Mouse (Mus musculus): ENCODE measurements at regions not wholly inside any gene's neighbourhood (a gene's known extent, or its start where the extent isn't known, plus 50 kb on each side); places are given as distances from the start of the nearest gene placed in this dataset.

DNA sequence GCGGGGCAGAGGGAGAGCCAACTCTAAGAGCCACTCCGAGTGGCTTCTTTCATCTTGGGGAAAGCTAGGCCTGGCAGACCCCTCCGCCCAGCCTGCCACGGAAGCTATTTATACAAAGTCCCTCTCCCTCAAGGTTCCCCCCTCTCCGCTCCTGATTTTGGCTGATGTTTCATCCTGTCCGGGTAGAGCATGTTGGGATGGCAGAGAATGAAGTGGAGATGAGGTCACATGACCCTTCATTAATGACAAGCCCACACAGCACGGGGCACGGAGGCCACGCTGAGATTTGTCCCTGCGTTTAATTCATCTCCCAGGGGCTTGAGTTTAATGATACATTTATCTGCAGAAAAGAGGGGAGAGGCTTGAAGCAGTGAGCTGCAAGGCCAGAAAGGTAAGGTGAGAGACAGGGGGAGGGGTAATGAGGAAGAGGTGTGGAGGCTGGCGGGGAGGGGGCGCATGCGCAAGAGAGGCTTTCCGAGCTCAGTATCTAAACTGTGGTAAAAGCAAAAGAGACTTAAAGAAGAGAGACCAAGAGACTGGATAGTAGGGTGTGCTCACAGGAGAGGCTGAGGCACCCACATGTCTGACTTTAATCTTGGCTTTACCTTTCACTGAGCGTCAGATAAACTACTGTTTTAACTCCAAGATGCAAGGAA, 111.7 kb downstream of the Chst1 start:
- no peak for DNase-seq

- DNase-seq, result peak; percentile 2
These were observed 113.0 kb downstream of the Chst1 start for GRCm38 (mm10) chr2:92712266-92713144.

DNA sequence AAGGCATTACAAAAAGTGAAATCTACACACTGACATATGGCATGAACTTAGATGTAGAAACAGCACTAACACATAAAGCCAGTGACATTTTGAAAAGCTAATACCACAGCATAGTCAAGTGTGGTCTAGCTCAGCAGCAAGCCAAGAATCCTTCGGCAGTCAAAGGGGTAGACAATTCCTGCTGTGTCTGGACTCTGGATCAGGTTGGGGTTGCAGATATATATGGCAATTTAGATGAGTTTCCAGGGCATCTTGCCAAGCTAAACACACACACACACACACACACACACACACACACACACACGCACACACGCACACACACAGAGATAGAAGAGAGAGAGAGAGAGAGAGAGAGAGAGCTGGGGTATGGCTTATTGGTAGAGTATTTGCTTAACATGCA, 118.2 kb downstream of the Chst1 start:
- no peak for DNase-seq

- DNase-seq, result no peak
These were observed 122.4 kb downstream of the Chst1 start for GRCm38 (mm10) chr2:92721951-92722350.

DNA sequence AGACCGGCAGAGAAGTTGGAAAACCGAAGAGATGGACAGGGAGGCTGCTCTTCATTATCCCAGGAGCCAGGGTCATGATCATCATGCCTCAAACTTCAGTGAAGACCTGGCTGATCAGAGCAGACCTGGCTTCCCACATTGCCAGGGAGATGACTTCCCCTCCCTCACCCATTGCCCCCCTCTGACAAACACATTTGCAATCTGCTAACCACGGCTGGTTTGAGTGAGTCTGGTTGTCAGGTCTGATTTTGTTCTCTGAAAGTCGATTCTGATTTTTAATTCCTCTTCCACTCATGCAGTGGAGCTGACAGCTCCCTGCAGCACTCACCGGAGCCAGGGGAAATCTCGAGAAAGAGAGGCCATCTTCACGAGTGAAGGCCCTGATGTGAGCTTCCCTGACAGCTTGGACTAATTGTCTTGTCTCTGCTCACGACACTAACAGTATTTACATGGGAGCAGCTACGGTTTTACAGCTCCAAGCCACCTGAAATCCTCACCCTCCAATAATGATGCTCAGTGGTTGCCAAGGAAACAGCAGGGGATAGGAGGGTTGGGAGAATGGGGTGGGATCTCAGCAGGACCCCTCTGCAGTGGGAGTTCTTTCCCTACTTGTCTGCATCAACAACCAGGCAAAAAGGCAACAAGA, 124.2 kb downstream of the Chst1 start:
- no peak for DNase-seq

GRCm38 (mm10) chr2:92726640-92727039, 127.1 kb downstream of the Chst1 start:
- peak; percentile 24 for DNase-seq

GRCm38 (mm10) chr2:92727241-92727640, 127.7 kb downstream of the Chst1 start:
- DNase-seq, result no peak

DNA sequence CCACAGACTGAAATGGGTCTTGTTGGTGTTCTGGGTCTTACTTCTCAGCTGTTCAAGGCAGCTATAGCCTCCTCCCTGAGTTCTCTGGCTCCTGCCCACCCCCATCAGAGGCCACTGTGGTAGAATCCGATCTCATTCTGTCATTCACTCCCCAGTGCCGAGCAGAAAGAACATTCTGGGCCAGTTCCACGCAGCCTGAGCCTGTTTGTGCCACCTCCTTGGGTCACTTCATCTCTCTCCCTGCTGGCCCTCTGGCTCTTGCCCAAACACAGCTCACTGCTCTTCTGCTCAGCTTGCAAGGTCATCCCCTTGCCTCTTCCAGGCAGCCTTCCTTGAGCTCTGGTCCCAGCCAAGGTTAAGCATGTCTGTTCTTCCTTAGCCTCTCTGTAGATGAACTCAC, 128.9 kb downstream of the Chst1 start:
- no peak for DNase-seq

DNA sequence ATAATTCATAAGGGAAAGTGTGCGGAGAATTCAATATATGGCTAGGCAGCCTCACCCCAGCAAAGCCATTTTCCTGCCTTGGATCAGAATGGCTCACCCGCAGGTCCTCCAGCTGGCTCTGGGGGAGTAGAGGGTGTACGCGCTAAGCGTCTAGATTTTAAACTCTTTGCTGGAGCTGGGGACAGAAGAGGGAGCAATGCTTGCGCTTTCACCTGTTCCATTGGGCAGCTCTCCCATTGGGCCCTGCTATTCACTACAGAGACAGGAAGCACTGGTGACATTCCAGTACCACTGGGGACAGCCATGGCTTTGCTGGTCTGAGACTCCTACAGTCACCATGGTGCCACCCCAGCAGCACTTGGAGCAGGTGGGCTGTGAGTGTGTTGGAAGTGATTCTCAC, 130.9 kb downstream of the Chst1 start:
- DNase-seq, result no peak

DNA sequence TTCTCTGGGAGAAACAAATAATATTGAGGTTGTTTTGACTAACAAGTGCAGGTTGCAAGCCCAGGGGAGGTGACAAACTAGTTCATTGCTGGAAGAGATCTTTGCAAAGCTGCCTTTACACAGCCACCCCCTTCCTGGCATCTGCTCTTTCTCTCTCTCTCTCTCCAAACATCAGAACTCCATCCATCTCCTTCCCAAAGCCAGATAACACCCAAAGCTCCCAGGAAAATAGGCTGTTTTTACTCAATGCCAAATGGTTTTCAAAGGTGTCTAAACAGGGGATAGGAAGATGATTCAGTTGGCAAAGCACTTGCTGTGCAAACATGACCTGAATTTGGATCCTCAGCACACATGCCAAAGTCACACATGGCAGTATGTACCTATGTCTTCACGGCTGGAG, 133.9 kb downstream of the Chst1 start:
- no peak for DNase-seq

- DNase-seq, result no peak
These were observed 136.3 kb downstream of the Chst1 start for GRCm38 (mm10) chr2:92735784-92736183.

- no peak for DNase-seq
These were observed 137.8 kb downstream of the Chst1 start for GRCm38 (mm10) chr2:92737301-92737700.

DNA sequence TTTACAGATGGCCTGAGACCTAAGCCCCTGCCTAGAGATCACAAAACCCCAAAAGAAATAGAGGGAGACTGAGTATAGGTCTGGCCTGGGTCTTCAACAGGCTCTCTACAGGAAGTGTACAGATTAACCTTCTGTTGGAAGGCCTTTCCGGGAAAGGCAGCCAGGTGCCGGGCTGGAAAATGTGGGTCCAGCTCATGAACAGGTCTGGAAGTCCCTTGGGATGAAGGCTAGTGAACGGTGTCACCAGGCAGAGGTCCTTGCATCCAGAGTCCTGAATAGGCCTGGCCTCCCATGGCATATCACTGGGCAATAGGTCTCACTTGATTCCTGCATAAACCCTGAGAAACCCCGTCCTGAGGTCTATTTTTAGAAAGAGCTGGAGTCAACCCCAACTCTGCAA, 140.1 kb downstream of the Chst1 start:
- no peak for DNase-seq

- DNase-seq, result no peak
These were observed 141.3 kb downstream of the Chst1 start for GRCm38 (mm10) chr2:92740776-92741295.

DNA sequence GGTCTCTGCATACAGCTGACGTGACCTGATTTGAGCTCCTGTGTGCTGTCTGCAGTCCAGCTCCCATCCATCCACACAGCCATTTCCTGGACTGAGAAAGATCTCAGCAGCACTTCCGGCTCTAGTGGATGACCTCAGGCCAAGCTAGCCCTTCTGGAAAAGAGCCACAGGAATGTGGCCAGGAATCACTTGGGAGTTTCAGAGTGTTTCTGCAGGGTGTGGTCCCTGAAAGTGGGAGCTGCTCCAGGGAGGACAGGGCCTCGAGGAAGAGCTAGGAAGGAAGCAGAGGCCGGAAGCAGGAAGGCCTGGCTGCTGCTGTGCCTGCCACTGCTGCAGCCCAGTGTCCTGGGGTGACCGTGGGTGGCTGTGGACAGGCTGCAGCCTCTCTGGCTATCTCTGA, 142.5 kb downstream of the Chst1 start:
- DNase-seq, result peak; percentile 92

DNA sequence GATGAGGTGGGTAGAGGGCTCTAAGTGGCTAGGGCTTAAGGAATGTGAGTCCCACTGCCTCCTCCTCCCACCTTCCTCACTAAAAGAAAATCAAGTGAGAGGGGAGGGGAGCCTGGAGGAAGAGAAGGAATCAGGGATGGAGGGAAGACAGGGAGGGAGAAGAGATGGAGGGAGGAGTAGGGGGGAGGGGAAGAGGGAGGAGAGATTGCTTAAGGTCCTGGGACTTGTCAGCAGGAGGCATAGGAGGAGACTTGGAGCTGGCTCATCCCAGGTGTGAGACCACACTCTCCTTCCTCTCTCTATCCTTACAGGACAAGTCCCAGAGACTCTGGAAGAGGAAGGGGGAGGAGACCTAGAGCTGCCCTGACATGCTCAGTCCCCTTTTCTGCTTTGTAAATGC, 143.2 kb downstream of the Chst1 start:
- DNase-seq, result no peak

DNA sequence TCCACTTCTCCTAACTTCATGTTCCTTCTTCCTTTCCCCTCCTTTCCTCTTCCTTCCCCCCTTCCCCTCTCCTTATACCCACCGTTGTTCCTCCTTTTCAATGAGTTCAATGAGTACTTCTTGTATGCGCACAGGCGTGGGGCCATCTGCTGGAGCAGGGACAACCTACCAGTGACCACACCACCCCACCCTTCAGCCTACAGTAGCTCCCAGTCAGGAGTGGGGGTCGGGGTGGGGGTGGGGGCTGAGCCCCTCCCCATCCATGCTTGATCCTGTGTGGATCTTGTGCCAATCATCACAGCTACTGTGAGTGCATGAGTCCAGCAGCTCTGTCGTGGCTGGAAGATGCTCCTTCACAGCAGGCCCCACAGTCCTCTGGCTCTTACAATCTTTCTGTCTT, 143.6 kb downstream of the Chst1 start:
- no peak for DNase-seq

- DNase-seq, result no peak
These were observed 144.4 kb downstream of the Chst1 start for GRCm38 (mm10) chr2:92743911-92744310.

- DNase-seq, result peak; percentile 49
These were observed 147.9 kb downstream of the Chst1 start for GRCm38 (mm10) chr2:92747406-92747805.

DNA sequence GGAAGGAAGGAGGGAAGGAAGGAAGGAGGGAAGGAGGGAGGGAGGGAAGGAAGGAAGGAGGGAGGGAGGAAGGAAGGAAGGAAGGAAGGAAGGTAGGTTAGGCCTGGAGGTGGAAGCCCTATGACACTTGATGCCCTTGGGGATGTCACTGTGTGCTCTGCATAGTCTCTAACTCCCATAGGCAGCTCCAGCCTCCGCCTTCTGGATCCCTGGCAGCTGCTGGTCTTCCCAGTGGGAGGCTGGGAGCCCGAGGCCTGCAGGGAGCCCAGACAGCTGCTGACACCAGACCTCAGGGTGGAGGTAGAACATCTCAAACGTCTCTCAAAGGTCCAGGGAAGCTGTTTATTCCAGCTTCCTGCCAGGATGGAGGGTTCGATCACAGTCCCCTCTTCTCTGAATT, 150.6 kb downstream of the Chst1 start:
- DNase-seq, result no peak

DNA sequence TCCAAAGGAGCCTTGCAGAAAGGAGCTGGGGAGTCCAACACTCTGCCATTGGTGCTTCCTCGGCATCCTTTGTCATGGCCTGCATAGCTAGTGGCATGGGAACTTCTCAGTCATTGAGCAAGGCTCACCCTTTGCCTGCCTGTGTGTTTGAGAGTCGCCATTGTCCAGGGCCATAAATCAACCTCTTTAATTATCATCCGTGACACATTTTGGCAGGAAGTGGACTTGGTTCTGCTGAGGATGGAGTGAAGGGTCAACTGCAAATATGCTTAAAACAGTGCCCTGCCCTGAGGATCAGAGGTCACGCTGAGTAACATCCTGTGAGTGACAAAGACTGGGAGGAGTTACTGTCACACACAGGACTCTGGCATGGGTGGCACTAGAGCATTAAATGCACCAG, 151.2 kb downstream of the Chst1 start:
- DNase-seq, result peak; percentile 77

DNA sequence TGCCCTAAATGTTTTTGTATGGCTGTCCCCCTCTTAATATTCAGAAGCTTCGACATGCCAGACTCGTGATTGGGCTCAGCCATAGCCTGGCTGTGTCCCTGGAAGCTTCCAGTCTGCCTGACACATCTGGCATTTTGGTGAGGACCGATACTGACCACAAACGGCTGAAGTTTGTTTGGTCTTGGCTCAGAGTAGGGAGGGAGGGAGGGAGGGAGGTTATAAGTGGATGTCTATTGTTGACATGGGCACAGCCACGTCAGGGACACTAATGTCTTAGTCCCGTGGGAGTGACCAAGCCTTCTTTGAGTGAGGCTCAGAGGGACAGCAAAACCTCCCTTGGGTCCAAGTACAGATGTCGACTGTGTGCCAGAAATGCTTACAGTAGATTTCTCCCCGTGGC, 151.7 kb downstream of the Chst1 start:
- DNase-seq, result peak; percentile 31

DNA sequence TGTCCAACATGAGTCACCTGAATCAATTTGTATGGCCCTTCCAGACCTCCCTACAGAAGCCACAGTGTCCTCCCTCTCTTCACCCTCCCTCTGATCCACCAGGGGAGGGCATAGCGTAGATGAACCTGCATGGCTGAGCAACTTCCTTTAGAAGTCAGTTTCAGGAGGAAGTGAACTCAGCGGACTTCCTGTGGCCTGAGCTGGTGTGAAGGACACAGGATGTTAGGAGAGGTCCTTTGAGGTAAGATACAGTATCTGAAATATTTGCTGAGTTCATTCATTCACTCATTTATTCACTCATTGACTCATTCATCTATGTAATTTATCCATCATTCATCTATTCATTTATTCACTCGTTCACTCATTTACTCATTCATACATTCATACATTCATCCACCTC, 152.6 kb downstream of the Chst1 start:
- no peak for DNase-seq

GRCm38 (mm10) chr2:92752794-92753193, 153.3 kb downstream of the Chst1 start:
- no peak for DNase-seq
